Mouse (Mus musculus): ENCODE results near the gene Yju2. TPM values are rescaled to one million over a fixed set of nuclear protein-coding genes. Genes with fewer than 3 reads are reported as not detected.

The Yju2 gene
- total RNA-seq, 4 experiments from 2014 or later, result 16.9 to 19.1 (median 18.9) TPM

DNA sequence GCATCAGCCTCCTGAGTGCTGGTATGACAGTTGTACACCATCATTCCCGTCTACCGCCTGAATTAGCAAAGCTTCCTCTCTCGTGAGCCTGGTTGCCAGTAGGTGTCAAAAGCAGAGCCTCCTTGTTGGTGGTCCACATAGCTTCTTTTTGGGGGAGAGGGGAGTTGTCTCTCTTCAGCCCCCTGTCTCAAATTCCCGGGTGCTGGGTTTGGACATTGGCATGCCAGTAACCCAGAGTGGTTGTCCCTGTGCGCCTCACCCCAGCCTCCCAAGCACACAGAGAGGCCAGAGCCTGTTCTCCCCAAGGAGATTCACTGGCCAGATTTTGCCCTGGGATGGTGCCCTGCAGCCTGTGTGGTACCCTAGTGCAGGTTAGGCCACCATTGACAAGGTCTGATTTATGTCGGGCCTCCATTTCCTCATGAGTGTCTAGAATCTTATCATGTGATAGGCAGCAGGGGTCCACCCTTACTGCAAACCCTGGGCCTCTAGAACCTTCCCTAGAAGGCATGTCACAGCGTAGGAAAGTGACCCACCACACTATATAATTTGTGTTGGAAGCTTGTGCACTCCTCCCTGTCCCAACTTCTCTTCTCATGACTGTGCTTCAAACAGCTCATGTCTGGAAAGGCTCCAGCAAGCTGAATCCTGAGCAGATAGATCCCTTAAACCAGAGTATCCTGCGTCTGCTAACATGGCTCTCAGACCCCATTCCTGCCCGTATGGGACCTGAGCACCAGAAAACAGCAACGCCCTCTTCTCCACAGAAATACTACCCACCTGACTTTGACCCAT is 1.2 kb downstream of the Yju2 start:
- peak in 1 of 2 experiments; percentile 25 for DNase-seq (ENCODE audit: low spot score in 2 of 2)

DNA sequence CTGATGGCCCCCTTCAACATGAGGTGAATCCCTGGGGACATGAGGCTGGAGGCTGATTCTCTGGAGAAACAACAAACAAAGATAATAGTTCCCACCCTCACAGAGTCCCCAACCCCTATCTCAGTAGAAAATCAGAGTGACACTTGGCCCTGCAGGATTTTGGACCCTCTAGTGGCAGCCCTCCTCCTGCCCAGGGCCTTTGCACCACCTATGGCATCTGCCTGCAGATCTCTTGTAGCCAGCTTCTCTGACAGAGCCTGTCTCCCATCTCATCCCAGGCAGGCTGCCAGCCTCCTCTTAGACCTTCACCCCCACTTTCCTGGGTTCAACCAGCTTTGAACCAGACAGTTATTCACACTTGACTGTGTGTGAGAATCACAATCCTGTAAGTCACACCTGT is 1.9 kb downstream of the Yju2 start:
- no peak for DNase-seq (ENCODE audit: low spot score in 2 of 2)

DNA sequence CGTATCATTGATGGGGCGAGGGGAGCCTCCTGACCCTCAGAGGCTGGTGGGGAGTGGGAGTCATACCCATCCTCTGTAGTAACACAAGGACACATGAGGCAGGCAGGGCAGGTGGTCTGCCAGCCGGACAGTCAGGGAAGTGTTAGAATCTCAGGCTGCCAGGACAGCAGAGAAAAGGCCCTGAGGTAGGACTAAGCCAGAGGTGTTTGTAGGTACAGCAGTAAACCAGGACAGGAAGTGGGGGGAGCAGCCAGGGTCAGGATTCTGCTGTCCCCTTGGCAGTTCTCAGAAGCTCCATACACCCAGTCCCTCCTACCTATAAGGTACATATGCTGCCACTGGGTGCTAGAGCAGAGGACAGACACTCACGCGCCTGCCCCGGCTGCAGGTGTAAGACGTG is 2.7 kb downstream of the Yju2 start:
- DNase-seq (ENCODE audit: low spot score in 2 of 2), result peak in 1 of 2 experiments; percentile 17

DNA sequence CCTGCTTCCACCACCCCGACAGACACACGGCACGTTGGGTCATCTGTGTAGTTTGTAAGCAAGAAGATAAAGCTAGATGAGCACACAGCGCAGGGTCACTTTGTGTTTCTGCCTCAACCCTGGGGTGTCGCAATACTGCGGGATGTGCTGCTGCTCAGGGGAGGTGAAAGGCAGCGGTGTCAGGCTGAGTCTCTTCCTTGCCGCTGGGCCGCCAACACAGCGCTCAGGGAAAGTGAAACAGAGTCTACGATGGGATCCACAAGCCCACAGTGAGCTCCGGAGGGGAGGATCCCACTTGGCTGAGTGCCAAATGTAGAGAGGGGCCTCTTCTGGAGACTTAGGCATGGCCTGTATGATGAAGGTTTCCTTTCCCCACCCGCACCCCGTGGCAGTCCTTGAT is 4.3 kb downstream of the Yju2 start:
- DNase-seq (ENCODE audit: low spot score in 2 of 2), result no peak

DNA sequence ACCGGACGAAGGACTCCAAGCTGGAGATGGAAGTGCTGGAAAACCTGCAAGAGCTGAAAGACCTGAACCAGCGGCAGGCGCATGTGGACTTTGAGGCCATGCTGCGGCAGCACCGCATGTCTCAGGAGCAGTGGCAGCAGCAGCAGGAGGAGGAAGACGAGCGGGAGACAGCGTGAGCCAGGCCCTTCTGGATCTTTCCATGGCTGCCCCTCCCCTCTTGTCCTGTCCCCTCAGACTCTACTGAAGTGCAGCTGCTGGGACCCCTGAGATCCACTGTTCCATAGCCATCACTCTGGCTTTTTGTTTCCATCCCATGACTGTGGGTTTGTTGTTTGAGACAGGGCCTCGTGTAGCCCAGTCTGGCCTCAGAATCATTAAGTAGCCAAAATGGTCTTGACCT is 5.6 kb downstream of the Yju2 start:
- DNase-seq (ENCODE audit: low spot score in 2 of 2), result no peak

DNA sequence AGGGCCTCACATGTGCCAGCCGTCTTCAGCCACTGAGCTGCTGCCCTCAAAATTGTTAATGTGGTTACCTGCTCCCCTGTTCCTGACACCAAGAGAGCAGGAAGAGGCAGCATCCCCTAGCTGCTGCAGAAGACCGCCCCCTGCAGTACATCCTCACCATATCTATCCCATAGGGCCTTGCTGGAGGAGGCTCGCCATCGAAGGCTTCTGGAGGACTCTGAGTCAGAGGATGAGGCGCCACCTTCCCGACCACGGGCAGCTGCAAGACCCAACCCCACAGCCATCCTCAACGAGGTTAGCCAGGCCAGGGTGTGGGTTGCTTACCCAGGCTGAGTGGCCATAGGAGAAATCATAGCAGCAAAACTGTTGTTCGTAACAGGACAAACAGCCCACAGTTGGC is 6.1 kb downstream of the Yju2 start:
- DNase-seq (ENCODE audit: low spot score in 2 of 2), result no peak

DNA sequence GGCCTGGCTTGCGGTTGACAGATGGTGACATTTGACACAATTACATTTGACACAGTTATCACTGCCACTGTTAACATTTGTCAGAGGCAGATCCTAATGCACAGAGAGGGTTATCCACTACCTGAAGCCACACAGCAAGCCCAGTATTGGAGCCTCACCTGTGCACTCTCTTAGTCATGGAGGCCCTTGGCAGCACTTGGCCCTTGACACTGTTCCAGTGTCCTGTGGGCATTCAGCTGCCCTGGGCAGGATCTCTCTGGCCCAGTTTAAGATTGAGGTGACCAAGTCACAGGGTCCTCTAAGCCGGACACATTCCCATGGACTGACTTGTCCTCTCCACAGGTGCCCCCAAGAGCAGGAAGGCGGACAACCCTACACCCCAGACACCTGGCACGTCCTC is 8.3 kb downstream of the Yju2 start:
- no peak for DNase-seq (ENCODE audit: low spot score in 2 of 2)

DNA sequence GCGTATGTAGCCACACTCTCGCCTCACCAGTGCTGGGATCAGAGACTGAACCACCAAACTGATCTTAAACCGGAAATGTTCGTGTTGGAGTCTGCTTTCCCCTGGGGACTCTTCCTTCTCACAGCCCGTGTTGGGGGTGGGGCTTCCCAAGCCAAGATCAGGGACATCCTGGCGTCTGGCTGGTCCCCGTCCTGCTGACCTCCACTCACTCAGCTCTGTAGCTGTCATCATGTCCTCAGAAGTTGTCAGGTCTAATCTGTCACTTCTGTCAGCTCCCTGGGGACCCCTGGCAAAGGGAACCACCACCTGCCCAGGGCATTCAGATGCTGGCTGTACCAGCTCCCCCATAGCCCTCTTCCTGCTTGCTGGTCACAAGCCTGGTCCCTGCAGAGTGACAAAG is 9.3 kb downstream of the Yju2 start:
- DNase-seq (ENCODE audit: low spot score in 2 of 2), result no peak

DNA sequence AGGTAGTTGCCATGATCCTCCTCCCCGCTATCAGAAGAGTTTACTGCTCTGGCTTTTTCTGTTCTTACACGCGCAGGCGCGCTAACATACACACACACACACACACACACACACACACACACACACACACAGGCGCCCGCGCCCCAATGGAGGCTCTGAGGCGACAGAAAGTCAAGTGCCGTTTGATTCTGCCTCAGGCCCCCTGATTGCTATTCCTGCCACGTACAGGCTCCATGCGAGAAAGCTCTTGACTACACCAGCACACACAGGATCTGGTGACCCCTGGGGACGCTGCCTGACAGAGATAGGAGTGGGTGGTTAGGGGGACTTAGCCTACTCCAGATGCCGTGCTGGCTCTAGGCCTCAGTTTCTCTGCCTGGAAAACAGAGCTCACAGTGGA is 10.7 kb downstream of the Yju2 start:
- no peak for DNase-seq (ENCODE audit: low spot score in 2 of 2)

DNA sequence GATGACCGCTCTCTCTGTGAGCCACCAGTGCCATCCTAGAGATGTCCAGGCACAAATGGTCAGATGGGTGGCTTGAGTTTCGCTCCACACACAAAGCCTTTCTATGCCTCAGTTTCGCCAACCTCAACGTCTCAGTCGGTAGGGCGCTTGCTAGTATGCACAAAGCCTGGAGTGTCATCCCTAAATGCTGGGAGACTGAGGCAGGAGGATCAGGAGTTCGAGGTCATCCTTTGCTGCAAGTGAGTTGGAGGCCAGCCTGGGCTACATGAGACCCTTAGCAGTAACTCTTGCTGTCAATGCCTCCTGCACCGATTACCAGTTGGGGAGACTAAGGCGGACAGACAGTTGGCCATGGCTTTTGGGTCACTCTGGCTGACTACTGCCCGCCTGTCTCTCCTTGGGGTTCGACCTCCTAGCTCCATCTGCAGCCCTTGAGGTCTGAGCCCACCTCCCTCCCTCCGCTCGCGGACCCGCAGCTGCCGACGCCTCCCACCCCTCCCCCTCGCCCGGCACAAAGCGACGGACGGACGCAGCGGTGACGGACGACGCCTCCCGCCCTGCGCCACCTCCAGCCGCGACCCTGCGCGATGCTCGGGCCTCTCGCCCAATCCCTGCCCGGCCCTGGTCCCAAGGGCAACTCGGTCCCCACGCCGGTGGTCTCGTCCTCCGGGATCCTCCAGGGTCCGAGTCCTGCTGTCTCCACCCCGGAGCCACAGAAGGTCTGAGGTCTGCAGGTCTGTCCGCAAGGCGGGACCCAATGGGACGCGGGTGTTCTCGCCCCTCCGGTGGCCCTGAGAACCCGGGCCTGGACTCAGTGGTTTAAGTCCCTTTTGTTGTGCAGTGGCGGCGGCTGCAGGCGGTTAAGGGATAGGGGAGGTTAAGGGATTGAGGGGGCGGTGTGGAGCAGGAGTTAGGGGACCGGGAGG is 11.3 kb downstream of the Yju2 start, which contains the start of gene Shd:
Gene Shd, plus strand, starts transcription at position 502 of the 926 bp plus-strand sequence.
- no peak for DNase-seq (ENCODE audit: low spot score in 2 of 2)

DNA sequence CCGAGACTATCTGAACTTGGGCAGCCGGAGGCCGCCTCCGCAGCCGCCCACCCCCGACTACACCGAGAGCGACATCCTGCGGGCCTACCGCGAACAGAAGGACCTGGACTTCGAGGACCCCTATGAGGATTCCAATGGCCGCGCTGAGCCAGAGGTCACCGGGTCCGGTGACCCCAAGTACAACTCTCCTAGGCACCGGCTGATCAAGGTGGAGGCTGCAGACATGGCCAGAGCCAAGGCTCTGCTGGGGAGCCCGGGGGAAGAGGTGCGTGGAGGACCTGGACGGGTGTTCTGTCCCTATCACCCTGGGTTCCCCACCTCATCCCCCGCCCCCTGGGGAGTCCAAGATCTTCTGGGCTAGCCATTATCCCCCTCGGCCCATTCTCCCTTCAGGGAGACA is 12.6 kb downstream of the Yju2 start:
- no peak for DNase-seq (ENCODE audit: low spot score in 2 of 2)

DNA sequence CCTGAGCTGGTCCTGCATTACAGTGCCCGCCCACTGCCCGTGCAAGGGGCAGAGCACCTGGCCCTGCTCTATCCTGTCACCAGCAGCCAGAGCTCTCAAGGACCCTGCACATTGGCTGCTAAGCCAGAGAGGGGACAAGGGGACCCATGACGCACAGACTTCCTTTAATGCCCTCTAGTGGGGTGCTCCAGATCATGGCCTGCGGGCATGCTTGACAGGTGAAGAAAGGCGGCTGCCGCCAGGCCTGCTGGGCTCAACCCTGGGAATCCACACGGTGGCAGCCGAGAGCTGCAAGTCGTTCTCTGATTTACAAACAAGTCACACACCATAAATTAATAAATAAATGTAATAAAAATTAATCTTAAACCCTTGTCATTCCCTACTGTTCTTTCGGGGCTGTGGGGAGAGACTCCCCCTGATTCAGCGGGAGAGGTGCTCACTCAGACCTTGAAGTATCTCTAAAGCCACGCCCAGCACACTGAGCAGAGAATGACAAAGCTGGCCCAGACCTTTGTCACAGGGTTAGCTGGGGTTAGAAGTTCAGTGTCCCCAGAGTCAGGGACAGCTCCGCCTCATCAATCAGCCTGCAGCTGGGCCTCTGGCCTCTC is 17.5 kb downstream of the Yju2 start:
- peak in 1 of 2 experiments; percentile 70 for DNase-seq (ENCODE audit: low spot score in 2 of 2)

DNA sequence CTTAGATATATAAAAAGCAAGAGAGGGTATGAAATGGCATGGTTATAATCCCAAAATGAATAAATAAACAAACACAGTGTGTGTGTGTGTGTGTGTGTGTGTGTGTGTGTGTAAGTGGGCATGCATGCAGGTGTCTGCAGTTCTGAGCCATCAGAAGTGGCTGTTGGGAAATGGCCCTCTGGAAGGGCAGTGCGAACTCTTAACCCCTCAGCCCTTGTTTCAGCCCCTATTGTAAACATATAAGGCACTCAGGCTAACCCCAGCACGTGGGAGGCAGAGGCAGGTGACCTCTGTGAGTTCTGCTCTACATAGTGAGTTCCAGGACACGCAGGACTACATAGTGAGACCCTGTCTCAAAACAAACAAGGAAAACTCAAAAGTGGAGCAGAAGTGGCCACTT is 18.4 kb downstream of the Yju2 start:
- no peak for DNase-seq (ENCODE audit: low spot score in 2 of 2)

DNA sequence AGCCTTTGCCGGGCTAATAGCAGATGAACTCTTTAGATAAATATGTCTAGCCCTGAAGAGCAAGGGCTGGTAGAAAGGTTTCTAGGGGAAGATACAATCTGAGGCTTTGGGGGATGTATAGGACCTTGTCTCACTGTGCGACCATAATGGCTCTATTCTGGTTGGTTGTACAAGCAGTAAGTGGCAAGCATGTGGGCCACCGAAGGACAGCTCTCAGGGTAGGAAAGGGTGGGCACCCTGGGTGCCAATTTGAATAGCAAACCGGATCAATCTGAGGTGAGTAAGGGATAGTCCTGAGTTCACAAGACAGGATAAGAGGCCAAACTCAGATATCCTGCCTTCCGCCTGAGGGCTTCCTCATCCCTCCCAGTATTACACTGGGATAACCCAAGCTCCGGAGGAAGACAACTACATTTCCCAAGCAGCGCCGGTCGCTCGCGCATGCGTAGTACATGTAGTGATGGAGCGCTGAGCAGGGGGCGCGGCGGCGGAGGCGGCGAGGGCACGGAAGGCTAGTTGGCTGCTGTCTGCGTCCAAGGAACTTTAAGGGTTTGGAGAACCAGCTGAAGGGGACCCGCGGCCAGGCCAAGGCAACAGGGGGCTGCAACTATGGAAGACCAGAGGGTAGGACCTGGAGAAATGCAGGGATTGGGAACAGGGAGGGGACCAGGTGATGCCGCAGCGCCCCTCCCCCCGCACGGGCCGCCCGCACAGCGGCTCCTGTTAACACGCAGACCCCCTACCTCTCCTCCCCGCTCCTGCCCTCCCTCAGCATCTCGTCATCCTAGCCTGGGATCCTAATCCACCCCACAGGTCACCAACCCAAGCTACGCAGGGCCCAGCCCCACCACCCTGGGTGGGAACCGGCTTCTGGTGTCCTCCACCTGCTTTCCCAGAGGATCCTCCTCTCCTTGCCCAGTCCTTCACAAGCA is 27.4 kb downstream of the Yju2 start, which contains the start of gene Fsd1:
Gene Fsd1, plus strand, starts transcription at position 480 of the 932 bp plus-strand sequence.
- peak; percentile 76 to 86 for DNase-seq (ENCODE audit: low spot score in 2 of 2)

DNA sequence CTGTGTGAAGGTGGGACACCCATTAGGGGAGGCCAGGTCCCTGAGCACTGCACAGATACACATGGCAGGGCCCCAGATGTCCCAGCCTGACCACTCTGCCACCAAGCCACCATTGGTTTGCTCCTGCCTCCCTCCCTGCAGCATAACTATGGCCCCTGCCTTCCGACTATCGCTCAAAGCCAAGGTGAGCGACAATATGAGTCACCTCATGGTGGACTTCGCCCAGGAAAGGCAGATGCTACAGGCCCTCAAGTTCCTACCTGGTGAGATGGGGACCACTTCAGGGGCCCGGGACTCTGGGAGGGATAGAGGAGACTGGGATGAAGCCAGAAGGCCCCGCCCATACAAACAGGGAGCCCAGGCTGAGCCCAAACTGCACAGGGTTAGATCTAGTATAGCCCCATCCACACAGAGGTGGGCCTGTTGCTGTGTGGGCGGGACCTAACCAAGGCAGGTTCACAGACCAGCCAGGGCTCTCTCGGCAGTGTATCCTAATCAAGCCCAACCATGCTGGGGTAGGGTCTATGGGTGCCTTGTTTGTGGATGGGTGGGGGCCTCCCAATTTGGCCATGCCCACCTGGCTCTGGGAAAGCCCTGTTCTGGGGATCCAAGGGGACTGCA is 31.5 kb downstream of the Yju2 start:
- DNase-seq (ENCODE audit: low spot score in 2 of 2), result no peak

DNA sequence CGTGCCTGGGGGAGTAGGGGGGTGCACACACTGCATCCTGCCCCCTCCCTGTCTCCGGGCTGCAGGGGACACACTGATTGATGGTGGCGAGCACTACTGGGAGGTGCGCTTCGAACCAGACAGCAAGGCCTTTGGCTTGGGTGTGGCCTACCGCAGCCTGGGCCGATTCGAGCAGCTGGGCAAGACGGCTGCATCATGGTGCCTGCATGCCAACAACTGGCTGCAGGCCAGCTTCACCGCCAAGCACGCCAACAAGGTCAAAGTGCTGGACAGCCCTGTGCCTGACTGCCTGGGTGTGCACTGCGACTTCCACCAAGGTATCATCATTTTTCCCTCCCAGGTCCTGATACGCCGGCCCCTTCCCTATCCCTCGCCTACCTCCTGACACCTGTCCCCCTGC is 37.1 kb downstream of the Yju2 start:
- no peak for DNase-seq (ENCODE audit: low spot score in 2 of 2)

DNA sequence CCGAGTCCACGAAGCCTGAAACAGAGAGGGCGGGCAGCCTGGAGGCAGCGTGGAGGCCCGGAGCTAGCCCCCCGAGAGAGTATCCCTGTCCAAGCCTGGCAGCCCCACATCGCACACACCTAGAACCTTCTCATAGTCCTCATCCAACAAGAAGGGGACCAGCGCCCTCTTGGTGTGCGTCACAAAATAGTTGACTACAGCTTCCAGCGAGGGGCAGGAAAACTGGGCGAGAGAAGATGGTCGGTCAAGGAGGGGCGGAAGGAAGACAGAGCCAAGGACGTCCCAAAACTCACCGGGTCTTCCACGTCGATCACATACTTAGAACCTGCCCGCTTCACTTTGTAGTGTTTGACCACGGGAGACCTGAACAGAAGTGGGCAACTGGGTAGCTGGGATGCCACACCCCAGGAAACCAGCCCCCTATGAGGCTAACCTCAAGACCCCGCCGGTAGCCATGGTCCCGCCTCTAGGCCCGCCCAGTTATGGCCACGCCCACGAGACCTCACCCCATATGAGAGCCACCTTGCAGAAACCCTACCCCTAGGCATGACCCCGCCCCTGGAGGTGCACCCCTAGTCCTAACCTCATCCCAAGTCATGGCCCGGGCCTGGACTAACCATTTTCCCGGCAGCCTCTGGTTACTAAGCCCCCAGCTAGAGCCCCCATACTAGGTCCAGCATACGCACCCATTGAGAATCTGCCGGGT is 41.0 kb downstream of the Yju2 start:
- DNase-seq (ENCODE audit: low spot score in 2 of 2), result no peak

DNA sequence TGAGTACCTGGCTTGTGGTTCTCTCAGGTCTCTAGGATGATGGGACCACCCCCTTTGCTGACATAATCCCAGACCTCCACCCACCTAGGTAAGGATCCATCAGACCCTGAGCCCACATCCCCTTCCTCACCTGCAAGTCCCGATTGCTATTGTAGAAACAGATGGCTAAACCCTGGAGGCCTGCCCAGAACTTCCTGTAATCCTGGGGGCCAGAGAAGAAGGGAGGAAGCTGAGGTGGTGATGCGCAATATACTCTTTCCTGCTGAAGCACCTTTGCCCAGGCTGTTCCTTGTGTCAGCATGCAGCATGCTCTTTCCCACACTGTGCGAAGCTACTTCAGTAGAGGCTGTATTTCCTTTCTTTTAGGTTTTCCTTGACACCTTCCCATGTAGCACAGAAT is 44.1 kb downstream of the Yju2 start:
- DNase-seq (ENCODE audit: low spot score in 2 of 2), result no peak

DNA sequence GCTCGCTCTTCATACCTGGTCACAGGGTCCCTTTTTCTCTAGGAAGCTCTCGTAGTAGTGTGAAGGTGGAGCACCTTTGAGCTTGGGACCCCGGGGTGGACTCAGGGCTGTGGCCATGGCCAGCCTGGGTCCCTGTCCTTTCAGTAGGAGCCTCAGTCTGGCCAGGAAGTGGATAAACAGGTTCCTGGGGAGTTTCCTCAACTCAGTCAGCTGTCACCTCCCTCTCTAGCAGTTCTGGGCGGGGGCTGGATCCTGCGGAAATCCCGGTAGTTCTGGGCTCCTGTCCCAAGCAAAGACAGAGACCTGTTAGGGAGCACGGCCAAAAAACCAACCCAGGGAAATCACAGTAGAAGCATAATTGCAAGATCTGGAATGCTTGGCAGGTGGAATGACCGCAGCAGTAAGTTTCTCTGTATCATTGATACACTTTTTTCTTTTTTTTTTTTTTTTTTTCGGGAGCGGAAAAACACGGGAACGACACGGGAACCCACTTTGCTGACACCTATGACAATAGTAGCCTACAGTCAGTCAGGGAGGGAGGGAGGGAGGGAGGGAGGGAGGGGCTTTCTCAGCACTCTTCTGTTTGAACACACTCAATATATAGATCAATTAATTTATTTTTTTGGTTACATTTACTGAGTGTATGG is 46.6 kb downstream of the Yju2 start, which contains the start of the genes Stap2 and Mpnd:
Gene Stap2, minus strand, starts transcription at position 170 of the 647 bp plus-strand sequence.
Gene Mpnd, plus strand, starts transcription at position 297 of the 647 bp plus-strand sequence.
- no peak for DNase-seq (ENCODE audit: low spot score in 2 of 2)

Measured in layer of hippocampus, adult 8-10 months (tissue).